Mouse (Mus musculus): ENCODE results near the gene Cenpl. TPM values are rescaled to one million over a fixed set of nuclear protein-coding genes. Genes with fewer than 3 reads are reported as not detected.

Cenpl gene
- polyA plus RNA-seq, 1 experiment from 2014 or later = 32.8 TPM

DNA sequence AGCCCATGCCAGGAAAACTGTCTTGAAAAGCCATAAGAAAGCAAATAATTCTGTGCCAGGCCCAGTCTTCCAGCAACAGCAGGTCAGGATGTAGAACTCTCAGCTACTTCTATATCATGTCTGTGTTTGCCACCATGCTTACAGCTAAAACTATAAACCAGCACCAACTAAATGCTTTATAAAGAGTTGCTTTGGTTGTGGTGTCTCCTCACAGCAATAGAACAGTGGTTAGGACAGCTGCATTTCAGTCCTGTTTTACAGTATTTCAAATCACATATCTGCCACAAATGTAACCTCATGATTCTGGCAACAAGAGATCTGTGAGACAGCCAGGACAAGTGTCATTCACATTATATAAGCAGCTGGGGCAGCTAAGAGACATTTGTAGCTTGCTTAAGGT is 29.7 kb upstream of the Cenpl start:
- H3K36me3 ChIP-seq (ENCODE audit: insufficient read depth, low read length) = peaks cover 49% of the 10 kb centered on the region
- no peak overlapping the region for H3K9ac ChIP-seq (replicated peaks; ENCODE audit: low read length)
- no peak overlapping the region for H3K4me3 ChIP-seq (ENCODE audit: low read length)
- H3K9me3 ChIP-seq (ENCODE audit: low read length) = no peaks in the 10 kb centered on the region
- H3K4me1 ChIP-seq (ENCODE audit: insufficient read depth, low read length) = peaks cover 13% of the 10 kb centered on the region
- H3K27ac ChIP-seq (ENCODE audit: low read length) = peak overlapping the region; percentile 58; the same call in 1 of the 2 replicates
- H3K27me3 ChIP-seq (ENCODE audit: insufficient read depth, low read length) = no peaks in the 10 kb centered on the region
- no peak overlapping the region for H3K4me2 ChIP-seq (replicated peaks; ENCODE audit: low read depth, low read length)
- no peak for ATAC-seq (ENCODE audit: low FRiP score, low TSS enrichment)

DNA sequence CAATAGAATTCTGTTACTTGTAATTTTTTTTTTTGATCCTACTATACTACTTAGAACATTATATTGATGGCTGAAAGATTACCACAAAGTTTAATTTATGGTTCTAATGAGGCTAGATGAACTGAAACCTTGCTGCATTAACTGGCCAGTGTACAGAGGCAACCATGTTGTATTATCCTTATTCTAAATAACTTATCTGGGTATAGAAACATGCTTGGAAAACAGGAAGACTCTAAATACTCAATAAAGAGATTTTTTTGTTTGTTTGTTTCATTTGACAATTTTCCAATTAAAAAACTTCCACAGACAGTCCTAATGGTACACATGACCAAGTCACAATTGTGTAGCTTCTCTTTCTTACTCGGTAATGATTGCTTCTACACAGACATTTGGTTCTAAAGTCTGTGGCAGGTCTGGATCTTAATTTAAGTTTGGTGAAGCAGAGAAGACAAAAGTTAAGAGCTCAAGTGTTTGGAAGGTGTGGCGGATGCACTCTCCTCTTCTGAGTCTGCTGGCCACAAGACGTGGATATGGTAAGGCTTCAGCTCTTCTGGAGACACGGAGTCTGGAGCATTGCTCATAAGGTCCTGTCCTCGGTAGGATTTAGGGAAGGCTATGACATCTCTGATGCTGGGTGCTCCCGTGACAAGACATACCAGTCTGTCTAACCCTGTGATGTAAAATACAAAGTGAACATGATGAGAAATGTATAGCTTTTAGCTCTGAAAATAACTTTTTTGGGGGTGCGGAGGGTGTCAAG is 29.1 kb upstream of the Cenpl start:
- Histone ChIP-seq H3K36me3 (ENCODE audit: insufficient read depth, low read length) (peaks cover 48% of the 10 kb centered on the region), H3K4me2 (replicated peaks; ENCODE audit: low read depth, low read length) (no peak overlapping the region), H3K4me1 (ENCODE audit: insufficient read depth, low read length) (peaks cover 12% of the 10 kb centered on the region), H3K9me3 (ENCODE audit: low read length) (no peaks in the 10 kb centered on the region), H3K4me3 (ENCODE audit: low read length) (no peak overlapping the region), H3K27me3 (ENCODE audit: insufficient read depth, low read length) (no peaks in the 10 kb centered on the region), H3K27ac (ENCODE audit: low read length) (no peak overlapping the region), H3K9ac (replicated peaks; ENCODE audit: low read length) (no peak overlapping the region)
- no peak for ATAC-seq (ENCODE audit: low FRiP score, low TSS enrichment)
- WGBS = 89% methylated on average over 7 of the region's 7 CpGs

DNA sequence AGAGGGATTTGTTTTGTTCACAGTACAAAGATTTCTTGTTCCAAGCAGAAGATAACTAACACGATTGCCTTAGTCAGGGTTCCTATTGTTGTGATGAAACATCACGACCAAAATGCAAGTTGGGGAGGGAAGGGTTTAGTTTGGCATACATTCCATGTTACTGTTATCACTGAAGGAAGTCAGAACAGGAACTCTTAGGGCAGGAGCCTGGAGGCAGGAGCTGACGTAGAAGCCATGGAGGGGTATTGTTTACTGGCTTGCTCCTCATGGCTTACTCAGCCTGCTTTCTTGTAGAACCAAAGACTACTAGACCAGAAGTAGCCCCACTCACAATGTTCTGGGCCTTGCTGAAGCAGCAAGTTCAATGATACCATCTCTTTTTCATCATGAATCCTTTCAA is 23.5 kb upstream of the Cenpl start:
- 89% methylated on average over 3 of the region's 3 CpGs for WGBS
- no peak overlapping the region for H3K27ac ChIP-seq (ENCODE audit: low read length)
- no peaks in the 10 kb centered on the region for H3K9me3 ChIP-seq (ENCODE audit: low read length)
- H3K36me3 ChIP-seq (ENCODE audit: insufficient read depth, low read length) = peaks cover 35% of the 10 kb centered on the region
- no peak overlapping the region for H3K4me2 ChIP-seq (replicated peaks; ENCODE audit: low read depth, low read length)
- no peaks in the 10 kb centered on the region for H3K27me3 ChIP-seq (ENCODE audit: insufficient read depth, low read length)
- no peak for ATAC-seq (ENCODE audit: low FRiP score, low TSS enrichment)
- no peak overlapping the region for H3K9ac ChIP-seq (replicated peaks; ENCODE audit: low read length)
- H3K4me3 ChIP-seq (ENCODE audit: low read length) = no peak overlapping the region
- H3K4me1 ChIP-seq (ENCODE audit: insufficient read depth, low read length) = no peaks in the 10 kb centered on the region

DNA sequence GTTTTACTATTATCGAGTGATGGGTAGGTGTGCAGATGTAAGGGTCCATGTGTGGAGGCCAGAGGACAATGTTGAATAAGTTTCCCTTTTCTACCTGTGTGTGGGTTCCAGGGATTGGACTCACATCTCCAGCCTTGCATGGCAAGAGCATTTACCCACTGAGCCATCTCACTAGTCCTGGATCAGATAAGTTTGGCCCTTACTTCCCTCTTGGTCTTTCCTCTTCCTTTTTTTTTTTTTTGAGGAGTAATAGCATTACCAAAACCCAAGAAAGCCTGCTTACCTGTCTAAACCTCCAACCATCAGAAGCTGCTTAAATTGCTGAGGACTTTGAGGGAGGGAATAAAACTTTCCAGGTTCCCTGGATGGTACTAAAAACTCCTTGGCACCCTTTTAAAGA is 13.3 kb upstream of the Cenpl start:
- Histone ChIP-seq H3K4me2 (replicated peaks; ENCODE audit: low read depth, low read length) (no peak overlapping the region), H3K27me3 (ENCODE audit: insufficient read depth, low read length) (no peaks in the 10 kb centered on the region), H3K4me1 (ENCODE audit: insufficient read depth, low read length) (no peaks in the 10 kb centered on the region), H3K9me3 (ENCODE audit: low read length) (no peaks in the 10 kb centered on the region), H3K36me3 (ENCODE audit: insufficient read depth, low read length) (peaks cover 20% of the 10 kb centered on the region), H3K27ac (ENCODE audit: low read length) (no peak overlapping the region), H3K4me3 (ENCODE audit: low read length) (no peak overlapping the region), H3K9ac (replicated peaks; ENCODE audit: low read length) (no peak overlapping the region)
- 95% methylated on average over 1 of the region's 1 CpGs for WGBS
- no peak for ATAC-seq (ENCODE audit: low FRiP score, low TSS enrichment)

DNA sequence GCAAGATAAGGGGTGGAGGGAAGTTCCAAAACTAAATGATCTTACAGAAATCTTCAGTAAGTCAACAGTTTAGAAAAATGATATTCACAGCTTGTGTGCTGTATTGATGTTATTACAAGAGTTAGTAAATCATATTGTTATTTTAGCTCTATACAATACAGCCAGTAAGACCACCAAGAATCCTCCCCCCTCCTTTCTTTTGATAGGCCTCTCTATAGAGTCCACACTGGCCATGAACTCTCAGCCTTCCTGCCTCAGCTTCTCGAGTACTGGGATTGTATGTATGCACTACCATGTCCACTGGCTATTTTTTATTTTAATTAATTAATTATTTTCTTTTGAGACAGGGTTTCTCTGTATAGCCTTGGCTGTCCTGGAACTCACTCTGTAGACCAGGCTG is 7.2 kb upstream of the Cenpl start:
- Histone ChIP-seq H3K4me1 (ENCODE audit: insufficient read depth, low read length) (no peaks in the 10 kb centered on the region), H3K27me3 (ENCODE audit: insufficient read depth, low read length) (no peaks in the 10 kb centered on the region), H3K9me3 (ENCODE audit: low read length) (no peaks in the 10 kb centered on the region), H3K4me3 (ENCODE audit: low read length) (no peak overlapping the region), H3K27ac (ENCODE audit: low read length) (no peak overlapping the region), H3K4me2 (replicated peaks; ENCODE audit: low read depth, low read length) (no peak overlapping the region), H3K36me3 (ENCODE audit: insufficient read depth, low read length) (0 out of 2 replicates have a peak, but pooled peaks cover 5% of the 10 kb centered on the region), H3K9ac (replicated peaks; ENCODE audit: low read length) (no peak overlapping the region)
- no peak for ATAC-seq (ENCODE audit: low FRiP score, low TSS enrichment)
- WGBS = 80% methylated on average over 1 of the region's 1 CpGs

DNA sequence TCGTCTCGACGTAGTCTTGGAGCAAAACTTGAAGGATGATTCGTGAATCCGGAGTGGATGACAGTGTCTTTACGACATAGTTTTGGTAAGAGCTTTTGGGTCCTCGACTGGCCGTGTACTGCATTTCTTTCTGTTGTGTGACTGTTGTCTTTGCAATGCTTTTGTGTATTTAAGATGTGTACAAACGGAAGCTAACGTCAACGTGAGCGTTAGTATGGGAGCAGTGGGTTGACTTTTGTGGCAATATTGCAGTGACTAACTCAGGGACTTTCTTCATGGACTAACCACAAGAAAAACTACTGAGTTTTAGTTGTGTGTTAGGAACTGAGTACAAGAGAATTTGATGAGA is 733 bp downstream of the Cenpl start:
- H3K9me3 ChIP-seq (ENCODE audit: low read length) = no peaks in the 10 kb centered on the region
- H3K4me3 ChIP-seq (ENCODE audit: low read length) = peak overlapping the region; percentile 85
- H3K9ac ChIP-seq (replicated peaks; ENCODE audit: low read length) = peak overlapping the region; percentile 89
- peak overlapping the region; percentile 73 for H3K4me2 ChIP-seq (replicated peaks; ENCODE audit: low read depth, low read length)
- no peak for ATAC-seq (ENCODE audit: low FRiP score, low TSS enrichment)
- 0% methylated on average over 12 of the region's 12 CpGs for WGBS
- H3K4me1 ChIP-seq (ENCODE audit: insufficient read depth, low read length) = peaks cover 31% of the 10 kb centered on the region
- H3K36me3 ChIP-seq (ENCODE audit: insufficient read depth, low read length) = peaks cover 4% of the 10 kb centered on the region; the same call in 1 of the 2 replicates
- H3K27me3 ChIP-seq (ENCODE audit: insufficient read depth, low read length) = no peaks in the 10 kb centered on the region
- peak overlapping the region; percentile 81 for H3K27ac ChIP-seq (ENCODE audit: low read length)

DNA sequence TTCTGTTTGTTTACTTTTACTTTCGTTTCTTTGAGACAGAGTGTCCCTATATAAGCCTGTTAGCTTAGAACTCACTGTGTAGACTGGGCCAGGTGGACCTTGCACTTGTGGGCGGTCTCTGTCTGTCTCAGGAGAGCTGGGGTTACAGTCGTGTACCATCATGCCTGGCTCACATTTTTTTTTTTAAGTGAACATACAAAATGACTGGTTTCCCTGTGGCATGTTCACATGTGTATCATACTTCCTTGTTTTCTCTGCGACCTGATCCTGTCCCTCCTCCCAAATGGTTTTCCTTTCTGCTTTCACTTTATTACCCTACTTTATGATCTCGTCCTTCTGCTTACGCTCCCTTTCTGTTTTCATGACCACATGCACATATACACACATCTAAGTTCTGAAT is 5.7 kb downstream of the Cenpl start:
- Histone ChIP-seq H3K27me3 (ENCODE audit: insufficient read depth, low read length) (no peaks in the 10 kb centered on the region), H3K36me3 (ENCODE audit: insufficient read depth, low read length) (peaks cover 21% of the 10 kb centered on the region), H3K4me3 (ENCODE audit: low read length) (no peak overlapping the region), H3K4me1 (ENCODE audit: insufficient read depth, low read length) (peaks cover 23% of the 10 kb centered on the region), H3K9ac (replicated peaks; ENCODE audit: low read length) (no peak overlapping the region), H3K27ac (ENCODE audit: low read length) (no peak overlapping the region), H3K9me3 (ENCODE audit: low read length) (no peaks in the 10 kb centered on the region), H3K4me2 (replicated peaks; ENCODE audit: low read depth, low read length) (no peak overlapping the region)
- no peak for ATAC-seq (ENCODE audit: low FRiP score, low TSS enrichment)
- 74% methylated on average over 6 of the region's 6 CpGs for WGBS

DNA sequence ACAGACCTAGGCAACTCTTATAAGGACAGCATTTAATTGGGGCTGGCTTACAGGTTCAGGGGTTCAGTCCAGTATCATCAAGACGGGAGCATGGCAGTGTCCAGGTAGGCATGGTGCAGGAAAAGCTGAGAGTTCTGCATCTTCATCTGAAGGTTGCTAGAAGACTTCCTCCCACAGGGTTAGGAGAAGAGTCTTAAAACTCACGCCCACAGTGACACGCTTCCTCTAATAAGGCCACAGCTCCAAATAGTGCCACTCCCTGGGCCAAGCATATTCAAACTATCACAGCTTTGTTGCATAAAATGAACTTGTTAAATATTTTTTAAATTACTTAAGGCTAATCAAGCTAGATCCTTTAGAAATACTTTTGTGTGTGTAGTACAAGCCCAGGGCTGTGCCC is 6.7 kb downstream of the Cenpl start:
- H3K36me3 ChIP-seq (ENCODE audit: insufficient read depth, low read length) = peaks cover 26% of the 10 kb centered on the region
- H3K9ac ChIP-seq (replicated peaks; ENCODE audit: low read length) = no peak overlapping the region
- no peaks in the 10 kb centered on the region for H3K9me3 ChIP-seq (ENCODE audit: low read length)
- no peak overlapping the region for H3K4me3 ChIP-seq (ENCODE audit: low read length)
- H3K27me3 ChIP-seq (ENCODE audit: insufficient read depth, low read length) = no peaks in the 10 kb centered on the region
- ATAC-seq (ENCODE audit: low FRiP score, low TSS enrichment) = no peak
- 95% methylated on average over 3 of the region's 3 CpGs for whole genome bisulfite sequencing
- H3K4me2 ChIP-seq (replicated peaks; ENCODE audit: low read depth, low read length) = no peak overlapping the region
- H3K4me1 ChIP-seq (ENCODE audit: insufficient read depth, low read length) = peaks cover 19% of the 10 kb centered on the region
- no peak overlapping the region for H3K27ac ChIP-seq (ENCODE audit: low read length)

DNA sequence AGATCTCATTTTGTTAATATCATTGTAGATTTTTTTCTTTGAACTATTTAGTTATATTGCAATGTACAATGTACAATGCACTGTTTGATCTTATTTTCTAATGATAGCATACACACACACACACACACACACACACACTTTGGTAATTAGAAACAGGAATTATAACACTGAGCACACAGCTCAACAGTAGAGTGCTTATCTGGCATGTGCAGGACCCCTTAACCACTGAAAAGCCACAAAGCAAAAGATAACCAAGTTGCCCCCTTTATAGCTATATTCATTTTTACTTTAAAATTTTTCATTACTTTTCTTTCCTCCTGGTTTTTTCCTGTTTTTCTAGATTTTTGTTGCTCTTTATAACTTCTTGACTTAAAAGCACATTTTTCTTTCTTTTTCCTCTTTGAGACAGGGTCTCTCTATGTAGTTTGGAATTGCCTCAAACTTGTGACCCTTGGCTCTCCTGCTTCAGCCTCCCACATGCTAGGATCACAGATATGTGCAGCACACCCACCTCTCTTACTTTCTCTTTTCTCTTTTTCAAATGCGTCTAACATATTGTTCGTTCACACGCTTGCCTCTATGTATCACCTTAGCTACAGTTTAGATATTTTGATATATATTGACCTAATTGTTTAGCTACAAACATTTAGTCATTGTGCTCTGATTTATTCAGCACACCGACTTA is 29.4 kb downstream of the Cenpl start:
- no peak for ATAC-seq (ENCODE audit: low FRiP score, low TSS enrichment)
- no peaks in the 10 kb centered on the region for H3K9me3 ChIP-seq (ENCODE audit: low read length)
- no peak overlapping the region for H3K27ac ChIP-seq (ENCODE audit: low read length)
- H3K4me1 ChIP-seq (ENCODE audit: insufficient read depth, low read length) = no peaks in the 10 kb centered on the region
- no peaks in the 10 kb centered on the region for H3K27me3 ChIP-seq (ENCODE audit: insufficient read depth, low read length)
- H3K36me3 ChIP-seq (ENCODE audit: insufficient read depth, low read length) = peaks cover 29% of the 10 kb centered on the region
- WGBS = 95% methylated on average over 4 of the region's 4 CpGs
- H3K4me3 ChIP-seq (ENCODE audit: low read length) = no peak overlapping the region
- H3K9ac ChIP-seq (replicated peaks; ENCODE audit: low read length) = no peak overlapping the region
- no peak overlapping the region for H3K4me2 ChIP-seq (replicated peaks; ENCODE audit: low read depth, low read length)

DNA sequence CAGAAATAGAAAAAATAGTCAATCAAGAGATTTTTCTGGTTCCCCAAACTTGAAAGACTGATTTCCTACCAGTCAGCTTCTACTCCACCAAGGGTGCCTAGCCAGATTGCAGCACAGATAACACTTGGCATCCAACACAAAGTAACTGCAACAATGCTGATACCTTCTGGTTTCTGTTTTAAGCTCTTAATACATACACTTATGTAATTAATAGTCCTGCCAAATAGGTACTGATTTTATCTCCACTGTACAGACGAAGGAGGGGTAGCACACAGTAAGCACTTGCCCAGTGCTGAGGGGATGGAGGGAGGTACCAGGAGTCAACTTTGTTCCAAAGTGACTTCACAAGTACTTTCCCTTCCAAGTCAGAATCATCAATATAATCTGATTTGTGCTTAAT is 33.3 kb downstream of the Cenpl start:
- H3K4me1 ChIP-seq (ENCODE audit: insufficient read depth, low read length) = no peaks in the 10 kb centered on the region
- H3K27ac ChIP-seq (ENCODE audit: low read length) = no peak overlapping the region
- 83% methylated on average over 1 of the region's 1 CpGs for WGBS
- H3K36me3 ChIP-seq (ENCODE audit: insufficient read depth, low read length) = peaks cover 26% of the 10 kb centered on the region
- H3K4me3 ChIP-seq (ENCODE audit: low read length) = no peak overlapping the region
- no peak overlapping the region for H3K9ac ChIP-seq (replicated peaks; ENCODE audit: low read length)
- ATAC-seq (ENCODE audit: low FRiP score, low TSS enrichment) = no peak
- H3K27me3 ChIP-seq (ENCODE audit: insufficient read depth, low read length) = no peaks in the 10 kb centered on the region
- no peak overlapping the region for H3K4me2 ChIP-seq (replicated peaks; ENCODE audit: low read depth, low read length)
- no peaks in the 10 kb centered on the region for H3K9me3 ChIP-seq (ENCODE audit: low read length)

All from kidney, embryonic 16.5 days (tissue).